Mouse (Mus musculus): ENCODE results near the gene Slc24a3.

Slc24a3 gene

DNA sequence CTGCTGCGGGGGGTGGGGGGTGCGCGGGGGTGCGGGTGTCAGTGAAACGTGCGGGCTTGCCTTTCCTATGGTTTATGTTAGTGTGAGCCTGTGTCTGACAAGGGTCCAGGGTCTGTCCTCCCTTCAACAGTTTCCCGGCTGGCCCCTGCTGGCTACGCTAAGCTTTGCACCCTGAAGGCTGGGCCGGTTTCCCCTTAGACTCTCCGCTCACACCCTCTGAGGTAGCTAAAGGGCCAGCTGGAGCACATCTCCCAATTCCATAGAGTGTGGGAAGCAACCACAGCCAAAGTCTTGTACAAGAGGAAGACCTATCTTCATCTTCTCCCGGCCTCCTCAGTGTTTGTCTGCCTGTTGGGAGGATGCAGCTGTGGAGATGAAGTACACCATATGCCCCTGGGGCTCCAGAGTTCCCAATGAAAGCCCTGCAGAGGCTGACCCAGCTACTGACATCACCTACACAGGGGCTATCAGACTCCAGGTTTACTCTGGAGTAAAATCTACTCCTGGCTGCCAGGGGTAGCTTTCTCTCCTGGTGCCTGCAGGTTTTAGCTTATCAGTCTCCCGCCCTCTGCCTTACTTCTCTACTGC is 487.9 kb downstream of the Slc24a3 start:
- no peak for DNase-seq

DNA sequence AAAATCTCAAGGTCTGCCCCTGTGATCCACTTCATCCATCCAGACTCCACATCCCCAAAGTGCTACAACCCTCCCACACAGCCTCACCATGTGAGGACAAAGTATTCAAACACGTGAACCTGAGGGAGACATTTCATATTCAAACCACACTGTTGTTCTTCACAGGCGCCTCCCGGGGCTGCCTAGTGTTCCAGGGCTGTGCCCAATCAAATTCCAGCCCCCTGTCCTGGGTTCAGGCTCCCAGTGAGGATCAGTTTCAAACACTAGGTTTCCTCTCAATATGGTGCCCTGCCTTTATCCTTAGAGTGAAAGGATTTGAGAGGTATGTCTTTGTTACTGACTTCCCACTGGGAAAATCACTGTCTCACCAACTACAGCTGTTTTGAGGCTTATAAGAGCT is 488.6 kb downstream of the Slc24a3 start:
- no peak for DNase-seq

DNA sequence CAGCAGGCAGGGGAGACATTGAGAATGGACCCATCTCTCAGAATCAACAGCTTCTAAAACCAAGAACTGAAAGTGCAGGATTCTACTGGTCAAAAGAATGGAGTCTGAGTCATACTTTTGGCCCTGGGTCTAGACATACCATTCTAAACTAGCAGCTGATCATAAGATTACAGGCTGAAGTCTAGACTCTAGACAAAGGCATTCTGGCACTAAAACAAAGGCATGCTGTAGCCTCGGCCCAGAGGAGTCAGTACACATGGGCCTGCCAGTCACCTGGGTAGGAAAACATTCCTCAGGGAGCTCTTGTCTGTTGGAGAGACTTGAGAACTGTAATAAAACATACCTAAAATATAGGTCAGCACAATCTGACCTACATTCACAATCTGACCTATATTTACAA is 489.2 kb downstream of the Slc24a3 start:
- peak; percentile 8 to 14 for DNase-seq

- no peak for DNase-seq
These were observed 493.7 kb downstream of the Slc24a3 start for GRCm38 (mm10) chr2:145661242-145661641.

- DNase-seq: no peak
These were observed 496.3 kb downstream of the Slc24a3 start for GRCm38 (mm10) chr2:145663899-145664298.

GRCm38 (mm10) chr2:145664311-145664710 is 496.8 kb downstream of the Slc24a3 start:
- no peak for DNase-seq

GRCm38 (mm10) chr2:145668135-145668534 is 500.6 kb downstream of the Slc24a3 start:
- no peak for DNase-seq

GRCm38 (mm10) chr2:145670131-145670530 is 502.6 kb downstream of the Slc24a3 start:
- no peak for DNase-seq

DNA sequence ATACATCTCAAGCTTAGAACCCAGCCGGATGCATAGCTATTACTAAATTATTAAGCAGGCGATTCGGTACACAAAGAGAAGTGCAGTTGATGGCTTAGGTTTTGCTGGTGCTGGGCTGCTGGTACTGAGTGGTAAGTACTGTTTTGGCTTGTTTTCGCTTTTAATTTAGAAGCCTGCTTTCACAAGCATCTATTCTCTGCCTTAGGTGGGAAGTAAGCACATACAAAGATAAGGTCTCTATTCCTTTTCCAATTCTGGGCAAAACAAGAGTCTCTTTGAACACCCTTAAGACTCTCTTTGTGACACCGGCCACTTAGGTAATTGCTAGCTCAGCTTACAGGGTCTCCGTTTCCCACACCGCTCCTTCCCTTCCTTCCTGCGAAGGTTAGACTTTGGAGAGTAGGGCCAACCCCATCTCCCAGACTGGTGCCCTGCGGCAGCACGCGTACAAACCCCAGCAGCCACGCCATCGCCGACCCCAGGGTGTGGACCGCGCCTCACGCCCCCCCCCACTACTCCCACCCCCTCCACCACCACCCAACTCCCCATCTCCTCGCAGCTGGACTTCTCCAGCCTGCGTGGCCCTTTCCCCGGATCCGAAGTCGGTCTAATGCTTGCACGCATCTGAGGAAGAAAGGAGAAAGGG is 507.1 kb downstream of the Slc24a3 start:
- no peak for DNase-seq

DNA sequence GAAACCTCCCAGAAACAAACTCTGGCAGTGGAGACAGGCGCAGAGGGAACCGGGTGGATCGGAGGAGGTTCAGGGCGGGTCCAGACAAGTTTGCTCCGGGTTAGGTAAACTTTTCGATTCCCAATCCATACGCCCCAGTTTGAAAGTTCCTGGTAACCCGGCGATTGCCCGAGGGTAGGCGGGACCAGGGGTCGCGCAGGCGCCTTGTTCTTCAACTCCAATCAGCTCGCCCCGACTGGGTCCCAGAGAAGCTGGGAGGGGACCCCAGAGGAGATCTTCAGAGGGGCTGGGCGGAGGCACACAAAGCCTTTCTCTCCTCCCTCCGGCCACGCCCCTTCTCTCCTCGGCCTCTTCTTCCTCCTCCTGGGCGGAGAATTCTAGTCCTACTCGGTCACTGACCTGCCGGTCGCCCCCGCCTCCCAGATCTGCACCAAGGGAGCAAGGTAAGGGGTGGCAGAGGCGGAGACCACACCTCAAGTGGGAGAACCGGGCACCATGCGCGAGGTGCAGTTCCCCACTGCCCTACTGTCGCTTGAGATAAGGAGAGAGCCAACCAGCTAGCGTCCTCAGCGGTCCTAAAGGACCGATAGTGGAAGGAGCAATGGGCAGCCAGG is 507.7 kb downstream of the Slc24a3 start, which contains the start of gene Rin2:
Gene Rin2 (plus strand): TSS at position 74 of the 614 bp plus-strand sequence.
- peak; percentile 90 to 91 for DNase-seq

DNA sequence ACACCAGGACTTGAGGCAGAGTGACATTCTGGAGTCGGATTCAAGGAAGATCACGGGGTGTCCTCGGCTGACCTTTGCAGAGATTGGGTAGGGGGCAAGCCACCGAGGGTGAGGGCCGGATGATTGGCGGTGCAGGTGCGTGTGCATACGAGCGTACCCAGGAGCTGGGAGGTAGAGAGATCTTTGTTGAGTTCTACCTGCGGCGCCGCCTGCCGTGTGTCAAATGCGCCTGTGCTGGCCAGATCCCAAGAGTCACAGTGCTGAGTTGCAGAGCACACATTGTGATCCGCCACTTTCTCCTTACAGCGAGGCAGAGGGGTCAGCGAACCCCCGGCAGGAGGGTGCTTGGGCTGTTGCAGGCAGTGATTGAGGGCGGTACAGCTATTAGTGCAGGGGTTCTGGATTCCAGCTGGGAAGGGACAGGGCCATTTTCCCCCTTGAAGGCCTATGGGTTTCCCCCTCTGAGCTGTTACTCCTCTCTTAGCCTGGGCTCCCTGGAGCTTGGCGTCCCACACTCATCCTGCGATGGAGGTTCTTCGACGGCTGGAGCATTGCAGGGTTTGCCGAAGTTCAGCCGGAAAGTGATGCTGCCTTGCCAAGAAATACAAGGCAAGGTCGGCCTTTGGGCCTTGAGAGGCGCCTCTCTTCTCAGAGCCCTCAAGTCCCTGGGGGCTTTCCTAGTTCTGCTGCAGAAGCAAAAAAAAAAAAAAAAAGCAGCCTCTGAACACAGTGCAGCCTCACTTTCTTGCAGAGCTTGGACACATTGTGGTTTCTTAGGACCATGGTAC is 508.4 kb downstream of the Slc24a3 start:
- DNase-seq: peak; percentile 72 to 75

GRCm38 (mm10) chr2:145676544-145676925 is 509.0 kb downstream of the Slc24a3 start:
- peak; percentile 59 to 82 for DNase-seq

DNA sequence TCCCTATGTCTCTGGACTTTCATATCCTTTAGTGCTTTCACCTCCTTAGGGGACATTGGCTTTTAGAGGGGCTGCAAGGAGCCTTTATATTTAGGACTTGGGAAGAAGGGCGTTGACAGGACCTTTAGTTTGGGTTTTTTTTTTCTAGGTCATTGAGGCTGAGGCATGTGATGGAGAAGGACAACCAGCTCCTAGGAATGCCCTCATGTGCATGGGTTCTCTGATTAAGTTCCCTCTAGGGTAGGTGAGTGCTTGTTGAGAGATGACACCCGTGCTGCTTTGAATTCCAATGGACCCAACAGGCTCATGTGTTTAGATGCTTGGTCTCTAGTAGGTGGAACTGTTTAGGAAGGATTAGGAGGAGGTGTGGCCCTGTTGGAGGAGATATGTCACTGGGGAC is 509.4 kb downstream of the Slc24a3 start:
- DNase-seq: no peak

- no peak for DNase-seq
These were observed 512.6 kb downstream of the Slc24a3 start for GRCm38 (mm10) chr2:145680141-145680540.

DNA sequence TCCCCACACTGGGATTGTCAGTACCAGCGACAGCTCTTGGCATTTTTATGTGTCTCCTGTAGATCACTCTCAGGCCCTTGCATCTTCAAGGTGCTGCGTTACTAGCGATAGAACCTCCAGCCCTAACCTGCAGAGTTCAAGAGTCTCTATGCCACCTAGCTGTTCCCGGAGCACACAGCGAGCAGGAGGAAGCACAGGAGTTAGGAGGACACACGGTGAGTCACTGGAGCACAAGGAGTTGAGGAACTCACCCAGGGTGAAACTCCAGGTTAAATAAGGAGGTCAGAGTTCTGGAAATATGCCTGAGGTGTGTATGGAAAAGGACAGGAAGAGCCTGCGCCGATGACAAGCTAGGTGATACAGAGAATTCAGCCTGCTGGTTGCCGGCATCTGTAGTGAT is 513.2 kb downstream of the Slc24a3 start:
- no peak for DNase-seq

- DNase-seq: no peak
These were observed 514.1 kb downstream of the Slc24a3 start for GRCm38 (mm10) chr2:145681626-145682025.

DNA sequence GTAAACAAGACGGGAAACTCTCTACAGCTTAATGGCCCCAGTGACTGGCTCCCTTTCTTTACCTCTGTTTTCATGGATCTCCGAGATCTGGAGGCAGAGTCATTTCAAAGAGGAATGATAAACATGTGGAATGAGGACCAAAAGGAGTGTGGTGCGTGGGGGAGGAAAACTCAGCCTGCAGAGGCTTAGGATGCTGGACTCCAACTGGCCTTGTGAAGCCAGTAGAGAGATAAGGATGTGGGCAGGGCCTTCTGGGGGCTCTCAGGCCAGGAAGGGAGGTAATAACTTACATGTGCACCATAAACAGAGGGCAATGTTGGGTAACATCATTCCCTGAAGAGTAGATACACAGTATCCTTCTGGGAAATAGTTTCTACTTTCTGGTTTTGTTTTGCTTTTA is 515.4 kb downstream of the Slc24a3 start:
- peak in 1 of 2 experiments; percentile 33 for DNase-seq

DNA sequence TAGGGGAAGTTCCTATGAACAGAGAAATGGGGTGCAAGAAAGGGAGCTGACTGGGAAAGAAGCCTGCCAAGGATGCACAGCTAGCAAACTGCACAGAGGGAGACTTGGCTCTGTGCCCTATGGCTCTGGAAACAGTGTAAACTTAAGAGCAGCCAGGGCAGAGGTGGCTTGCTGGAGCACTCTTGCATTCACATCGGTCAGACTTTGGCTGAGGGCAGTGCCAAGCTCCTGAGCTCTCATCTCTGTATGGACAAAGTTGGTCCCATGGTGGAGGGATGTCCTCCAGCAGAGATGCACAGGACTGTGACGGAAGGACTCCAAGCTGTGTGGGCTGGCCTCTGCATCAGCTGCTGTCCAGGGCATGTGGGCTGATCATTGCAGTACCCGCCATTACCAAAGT is 516.0 kb downstream of the Slc24a3 start:
- DNase-seq: peak; percentile 63 to 74

- no peak for DNase-seq
These were observed 516.6 kb downstream of the Slc24a3 start for GRCm38 (mm10) chr2:145684151-145684550.

GRCm38 (mm10) chr2:145684891-145685290 is 517.3 kb downstream of the Slc24a3 start:
- no peak for DNase-seq

DNA sequence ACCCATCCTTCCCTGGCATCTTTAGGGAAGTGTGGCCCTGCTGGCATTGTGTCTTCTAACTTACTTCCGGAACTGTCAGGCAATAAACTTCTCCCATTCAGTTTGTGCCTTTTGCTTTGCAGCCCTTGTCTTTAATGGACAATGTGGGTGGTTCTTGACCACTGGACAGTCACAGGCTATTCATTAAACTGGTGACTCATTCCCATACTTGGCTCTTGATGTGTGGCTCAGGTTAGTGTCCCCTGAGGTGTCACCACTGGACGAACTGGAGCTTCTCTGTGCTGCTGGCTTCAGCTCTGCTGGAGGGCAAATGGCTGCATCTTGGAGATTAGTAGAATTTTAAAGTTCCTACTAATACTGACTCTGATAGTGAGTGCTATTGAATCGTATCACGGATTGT is 518.5 kb downstream of the Slc24a3 start:
- no peak for DNase-seq

GRCm38 (mm10) chr2:145691367-145692009 is 523.9 kb downstream of the Slc24a3 start:
- peak; percentile 17 to 25 for DNase-seq
